Mouse (Mus musculus) cerebellum, postnatal 14 days (tissue): ENCODE results near the gene Clic5.

Experiments used
- DNase-seq, 2 experiments: peaks; one replicate each; pipeline ENCODE4 v3.0.0; 2021; ENCODE audit warnings: mixed read lengths in 2 of 2

Gene Clic5

GRCm38 (mm10) chr17:44271426-44271825, 83.0 kb downstream of the Clic5 start:
- no peak for DNase-seq

DNA sequence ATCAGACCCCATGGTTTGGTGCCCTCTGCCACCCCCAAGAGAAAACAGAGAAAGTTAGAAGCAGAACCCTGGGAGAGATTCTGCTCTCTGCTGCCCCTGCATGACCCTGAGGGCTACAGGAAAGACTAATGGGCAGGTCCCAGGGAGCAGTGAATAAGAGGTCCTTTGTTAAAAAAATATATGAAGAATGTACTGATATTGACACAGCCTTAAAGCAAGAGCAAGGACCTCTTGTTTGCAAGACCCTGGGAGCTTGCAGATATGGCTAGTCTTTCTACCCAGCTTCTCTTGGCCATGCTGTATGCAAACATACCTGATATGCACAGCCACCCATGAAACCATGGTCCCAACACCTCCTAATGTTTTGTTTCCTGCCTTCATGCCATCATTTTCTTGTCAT, 86.4 kb downstream of the Clic5 start:
- no peak for DNase-seq

DNA sequence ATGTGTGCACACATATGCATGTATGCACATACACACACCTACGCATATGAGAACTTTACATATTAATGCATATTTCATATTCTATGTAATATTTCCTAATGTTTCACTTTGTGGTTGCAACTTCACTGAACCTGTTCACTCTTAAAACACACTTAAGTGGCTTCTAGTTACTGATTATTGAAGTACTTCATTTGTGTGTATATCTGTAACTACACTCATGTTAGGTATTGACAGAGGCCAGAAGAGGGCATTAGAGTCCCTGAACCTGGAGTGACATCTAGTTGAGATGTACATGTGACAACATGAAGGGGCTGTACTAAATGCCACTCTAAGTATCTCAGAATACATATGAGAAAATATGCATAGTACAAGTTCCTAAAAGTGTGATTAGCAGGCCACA, 99.9 kb downstream of the Clic5 start:
- no peak for DNase-seq

GRCm38 (mm10) chr17:44297221-44297620, 108.8 kb downstream of the Clic5 start:
- DNase-seq: no peak

DNA sequence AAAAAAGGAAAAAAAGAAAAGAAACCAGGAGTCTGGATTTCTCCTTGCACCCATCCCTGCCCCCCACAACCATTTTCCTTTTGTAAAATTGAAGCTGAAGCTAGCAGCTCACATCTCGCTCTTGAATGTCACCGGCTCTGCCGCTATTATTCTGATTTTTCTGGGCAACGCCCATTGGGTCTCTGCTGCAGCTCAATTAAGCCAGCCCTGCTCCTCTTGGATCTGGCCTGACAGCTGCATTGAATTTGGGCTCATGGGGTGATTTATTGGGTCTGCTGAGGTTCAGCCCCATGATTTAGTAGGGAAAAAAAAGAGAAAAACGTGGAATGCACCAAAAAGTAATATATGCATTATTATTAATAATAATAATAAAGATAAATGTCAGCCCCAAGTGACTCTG, 111.9 kb downstream of the Clic5 start:
- DNase-seq: no peak

DNA sequence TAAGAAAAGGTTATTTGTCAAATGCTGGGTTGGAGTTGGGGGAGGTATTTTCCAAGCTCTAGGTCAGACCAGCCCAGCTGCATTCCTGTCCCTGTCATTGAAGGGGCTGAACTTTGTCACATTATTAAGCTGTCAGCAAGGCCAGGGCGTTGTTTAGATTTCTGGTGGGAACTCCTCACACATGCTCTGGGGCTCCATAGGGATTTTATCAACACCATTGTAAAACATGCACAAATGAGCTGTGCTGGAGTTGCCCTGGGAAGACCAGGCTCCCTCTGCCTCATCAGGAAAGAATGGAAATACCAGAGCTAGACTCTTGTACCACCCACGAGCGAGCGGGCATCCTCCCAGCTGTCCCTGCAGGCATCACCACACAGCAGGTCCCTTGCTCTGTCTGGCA, 112.3 kb downstream of the Clic5 start:
- peak in 1 of 2 experiments; percentile 5 for DNase-seq

GRCm38 (mm10) chr17:44301224-44301811, 112.9 kb downstream of the Clic5 start:
- no peak for DNase-seq

DNA sequence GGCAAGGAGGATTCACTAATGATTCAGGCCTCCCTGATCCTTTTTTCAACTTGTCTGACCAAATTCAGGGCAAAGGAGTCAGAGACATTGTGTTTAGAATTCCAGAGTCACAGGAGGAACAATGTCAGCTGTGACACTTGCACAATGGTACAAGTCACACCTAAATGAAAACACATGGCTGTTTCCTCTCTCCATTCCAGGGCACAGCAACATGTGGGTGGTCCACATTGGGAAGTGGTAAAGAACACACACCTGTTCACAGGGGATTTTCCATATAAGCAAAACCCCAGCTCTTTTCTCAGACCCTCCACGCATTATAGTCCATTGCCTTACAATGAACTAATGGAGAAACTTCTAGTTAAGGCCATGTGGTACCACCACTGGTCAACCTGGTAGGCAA, 115.7 kb downstream of the Clic5 start:
- DNase-seq: no peak

DNA sequence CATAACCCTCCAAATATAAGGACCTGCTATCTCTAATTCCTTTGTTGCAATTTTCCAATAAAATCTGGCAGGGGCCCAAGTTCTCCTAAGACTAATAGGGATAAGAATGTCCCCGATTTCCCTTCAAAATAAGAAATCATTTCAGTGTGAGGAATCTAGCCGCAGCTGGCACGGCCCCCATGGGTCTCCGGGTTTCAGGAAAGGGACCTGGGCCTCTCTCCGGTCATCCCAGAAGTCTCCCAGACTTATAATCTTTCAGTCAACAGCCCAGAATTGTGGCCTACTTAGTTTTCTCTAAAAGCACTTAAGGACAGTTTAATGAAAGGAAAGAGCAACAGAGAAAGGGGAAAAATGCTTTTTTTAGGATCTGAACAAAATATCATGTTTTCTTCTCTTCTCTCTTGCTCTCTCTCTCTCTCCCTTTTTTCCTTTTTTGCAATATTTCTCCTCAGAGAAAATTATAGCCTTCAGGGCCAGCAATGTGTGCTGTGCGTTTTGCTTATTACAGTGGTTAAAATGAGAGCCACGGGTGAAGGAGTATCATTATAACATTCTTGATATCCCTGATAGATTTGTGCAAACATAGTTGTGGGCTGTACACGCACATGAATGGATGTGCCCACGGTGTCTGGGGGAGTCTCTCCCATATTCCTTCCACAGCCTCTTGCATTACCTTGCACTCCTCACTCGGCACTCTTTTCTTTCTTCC, 121.7 kb downstream of the Clic5 start:
- DNase-seq: no peak

- DNase-seq: no peak
These were observed 136.9 kb downstream of the Clic5 start for GRCm38 (mm10) chr17:44325314-44325713.

DNA sequence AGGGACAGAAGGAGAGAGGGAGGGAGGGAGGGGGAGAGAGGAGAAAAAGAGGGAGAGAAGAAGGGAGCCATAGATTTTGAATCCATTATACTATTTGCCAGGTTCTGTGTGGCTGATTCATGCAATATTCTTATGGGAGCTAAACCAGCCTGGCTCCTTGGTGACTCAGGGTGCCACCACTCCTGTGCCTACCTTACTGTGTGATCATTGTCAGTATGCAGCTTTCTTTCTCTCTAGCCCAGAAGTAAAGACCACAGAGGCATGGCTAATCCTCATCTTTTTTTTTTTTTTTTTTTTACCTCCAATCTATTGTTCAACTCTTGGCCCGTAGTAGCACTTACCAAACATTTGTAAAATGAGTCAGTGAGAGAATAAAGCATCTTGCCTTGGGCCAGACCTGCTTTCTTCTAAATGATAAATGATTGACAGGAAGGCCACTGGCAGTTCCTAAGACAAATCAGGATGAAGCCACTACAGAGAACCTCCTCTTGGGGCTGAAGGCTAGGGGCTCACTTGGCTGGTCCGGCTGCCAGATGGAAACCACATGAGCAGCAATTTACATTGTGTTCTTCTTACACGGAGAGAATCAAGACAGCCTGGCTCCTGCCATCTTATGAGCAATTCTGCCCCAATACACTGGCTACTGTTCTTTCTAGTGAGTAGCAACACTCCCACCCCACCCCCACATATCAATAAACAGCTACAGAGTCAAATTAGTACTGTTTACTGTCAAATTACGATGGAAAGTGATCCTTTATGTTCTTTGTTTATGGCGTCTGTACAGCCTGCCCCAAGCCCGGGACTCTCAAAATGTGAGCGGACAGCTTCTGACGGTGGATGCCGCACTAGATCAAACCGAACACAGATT, 139.1 kb downstream of the Clic5 start:
- no peak for DNase-seq

DNA sequence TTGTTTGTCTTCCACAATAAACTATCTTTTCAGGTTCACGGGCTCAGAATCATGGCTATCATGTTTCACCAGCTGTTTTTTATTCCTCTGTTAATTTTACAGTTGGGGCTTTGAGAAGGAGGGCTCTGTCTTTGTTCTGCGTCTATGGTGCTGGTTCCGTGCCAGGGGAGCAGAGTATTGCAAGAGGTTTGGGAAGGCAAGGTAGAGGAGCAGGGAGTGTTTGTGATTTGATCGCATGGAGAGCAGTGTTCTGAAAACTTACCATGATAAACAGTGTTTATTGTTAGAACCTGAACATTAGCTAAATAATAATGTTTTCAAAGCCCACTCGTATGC, 139.7 kb downstream of the Clic5 start:
- no peak for DNase-seq
